Mouse (Mus musculus) v-Abl transformed pro-B cells (cell line): Measurements from ENCODE around the gene Magi1.

Source experiments
- in situ Hi-C, 2 experiments: fragments of 400-800 bp; cut with MboI; formaldehyde crosslinking; loops; one replicate each; pipeline ENCODE4 v1.15.1; 2025; ENCODE audit not compliant: unreplicated experiment in 2 of 2

Gene Magi1

GRCm38 (mm10) chr6:94122566-94123150 is 161.1 kb downstream of the Magi1 start:
- in situ Hi-C loops = no loop called here

DNA sequence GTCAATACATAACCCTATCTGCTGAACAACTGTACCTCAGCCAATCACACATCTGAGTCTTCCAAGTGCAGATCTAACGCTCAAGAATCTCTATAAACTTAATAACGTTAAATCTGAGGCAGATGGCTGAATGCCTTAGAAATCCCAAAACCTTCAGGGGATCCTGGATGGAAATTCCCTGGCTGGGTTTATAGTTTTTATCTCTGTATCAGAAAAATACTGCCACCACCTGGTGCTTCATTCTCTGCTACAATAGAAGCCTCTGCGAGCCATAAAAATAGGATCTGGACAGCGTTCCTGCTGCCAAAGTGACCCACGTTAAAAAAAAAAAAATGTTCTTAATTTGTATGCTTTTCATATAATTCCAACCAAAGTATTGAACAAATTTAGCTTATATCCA is 162.2 kb downstream of the Magi1 start:
- in situ Hi-C loops = no loop called here

DNA sequence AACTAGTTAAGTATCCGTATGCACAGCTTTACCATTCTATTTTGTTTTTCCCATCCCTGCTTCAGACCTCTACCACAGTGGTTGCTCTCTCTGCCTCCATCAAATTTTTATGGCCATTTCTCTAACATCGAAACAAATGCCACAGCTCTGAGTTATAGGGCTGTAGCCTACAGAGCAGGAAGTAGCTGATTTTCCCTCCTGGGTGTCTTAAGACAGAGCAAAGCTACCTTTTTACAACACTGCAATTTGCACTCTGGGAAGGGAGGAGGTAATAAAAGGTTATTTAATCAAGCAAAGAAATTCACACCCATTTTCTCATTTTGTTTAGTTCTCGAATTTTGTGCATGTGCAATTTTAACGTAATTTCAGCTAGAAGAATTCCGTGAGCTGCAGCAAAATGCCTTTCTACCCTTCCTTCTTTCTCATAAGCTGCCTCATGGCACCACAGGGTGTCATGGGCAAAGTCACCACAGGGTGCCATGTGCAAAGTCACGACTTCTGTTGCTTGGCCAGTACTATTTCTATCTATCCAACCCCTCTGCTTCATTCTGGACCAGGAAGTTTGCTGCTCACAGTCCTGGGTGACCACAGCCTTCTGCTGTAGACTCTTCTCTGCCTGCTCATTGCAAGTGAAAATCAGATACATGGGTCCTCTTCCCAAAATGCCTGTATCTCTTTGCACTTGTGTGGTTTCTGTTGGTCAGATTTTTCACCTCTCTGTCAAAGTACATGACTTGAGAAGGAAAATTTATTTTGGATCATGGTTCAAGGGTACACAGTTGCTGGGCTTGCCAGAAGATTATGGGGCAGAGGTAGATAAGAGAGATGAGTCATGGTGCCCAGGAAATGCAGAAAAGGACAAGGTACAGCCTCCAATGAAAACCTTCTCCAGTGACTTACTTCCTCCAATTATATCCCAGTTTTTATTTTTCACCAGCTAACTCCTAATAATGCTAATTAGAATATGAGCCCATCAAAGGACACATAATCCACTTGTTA is 167.0 kb downstream of the Magi1 start:
- in situ Hi-C loops = no loop called here

DNA sequence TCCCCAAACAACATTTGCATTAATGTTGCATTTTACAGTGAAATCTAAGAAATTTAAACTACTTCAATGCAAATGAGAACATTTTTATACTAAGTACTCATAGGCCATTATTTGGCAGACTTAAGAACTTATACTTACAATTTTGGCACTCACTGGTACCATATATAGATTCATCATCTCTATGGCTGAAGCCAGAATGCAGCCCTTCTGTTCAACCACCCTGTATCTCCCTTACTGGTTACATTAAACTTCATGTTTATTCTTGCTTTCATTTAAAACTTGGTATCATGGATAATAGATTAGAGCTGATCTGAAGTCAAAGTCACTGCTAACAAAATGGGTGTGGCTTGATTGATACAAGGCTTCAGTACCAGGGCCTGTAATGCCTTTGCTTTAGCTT is 171.9 kb downstream of the Magi1 start:
- in situ Hi-C loops = no loop called here

GRCm38 (mm10) chr6:94107401-94108107 is 176.2 kb downstream of the Magi1 start:
- in situ Hi-C loops = no loop called here

DNA sequence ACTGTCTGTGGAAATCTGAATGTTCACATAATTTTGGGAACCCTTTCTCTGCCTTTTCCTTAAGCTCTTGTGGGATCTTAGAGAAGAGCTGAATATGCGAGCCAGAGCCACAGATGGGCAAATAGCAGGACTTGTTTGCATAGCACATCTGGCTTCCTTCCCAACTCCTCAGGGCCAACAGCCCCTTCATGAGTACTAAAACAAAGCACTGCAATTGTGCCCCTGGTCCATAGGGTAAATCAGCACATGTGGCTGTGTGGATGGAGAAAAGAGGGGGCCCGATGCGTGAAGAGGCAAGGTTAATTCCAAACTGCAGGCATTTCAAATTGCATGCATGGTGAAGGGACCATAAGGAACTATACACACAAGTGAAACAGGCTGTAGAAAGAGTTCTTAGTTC is 180.1 kb downstream of the Magi1 start:
- in situ Hi-C loops = no loop called here

- in situ Hi-C loops = no loop called here
These were observed 182.5 kb downstream of the Magi1 start for GRCm38 (mm10) chr6:94101256-94101655.

- in situ Hi-C loops = loop anchor here in 1 of 2 experiments (25.0 kb wide), 1 partner anchor 892 kb away; no protein-coding TSS in a partner anchor
These were observed 188.6 kb downstream of the Magi1 start for GRCm38 (mm10) chr6:94094924-94095685.

DNA sequence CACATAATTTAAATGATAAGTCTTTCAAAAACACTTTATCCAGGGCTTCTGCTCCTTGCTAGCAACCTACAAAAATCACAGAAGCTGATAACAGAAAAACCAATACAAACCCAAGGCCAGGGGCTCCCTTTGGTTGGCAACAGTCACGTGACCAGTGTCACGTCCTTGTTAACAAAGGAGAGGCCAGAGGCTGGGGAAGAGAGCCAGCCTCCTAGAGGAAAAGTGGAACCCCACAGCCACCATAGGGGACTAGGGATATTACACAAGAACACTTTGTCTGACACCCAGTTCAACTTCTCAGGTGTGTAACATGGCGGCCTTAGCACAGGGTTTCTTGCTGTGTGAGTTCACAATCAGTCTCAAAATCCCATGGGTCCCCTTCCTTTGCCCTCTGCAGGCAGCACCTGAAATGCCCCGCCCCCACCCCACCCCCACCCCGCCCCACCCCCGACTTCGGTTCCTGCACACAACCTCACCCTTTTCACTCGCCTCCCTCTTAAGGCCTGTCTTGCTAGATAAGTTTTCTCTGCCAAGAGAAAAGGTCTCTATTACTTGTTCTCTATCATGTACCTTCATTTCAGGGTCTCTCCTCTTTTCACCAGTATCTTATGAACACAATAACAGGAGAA is 190.6 kb downstream of the Magi1 start:
- in situ Hi-C loops = loop anchor here in 1 of 2 experiments (25.0 kb wide), 1 partner anchor 894 kb away; no protein-coding TSS in a partner anchor

GRCm38 (mm10) chr6:94092500-94092899 is 191.2 kb downstream of the Magi1 start:
- in situ Hi-C loops = loop anchor here in 1 of 2 experiments (25.0 kb wide), 1 partner anchor 895 kb away; no protein-coding TSS in a partner anchor

DNA sequence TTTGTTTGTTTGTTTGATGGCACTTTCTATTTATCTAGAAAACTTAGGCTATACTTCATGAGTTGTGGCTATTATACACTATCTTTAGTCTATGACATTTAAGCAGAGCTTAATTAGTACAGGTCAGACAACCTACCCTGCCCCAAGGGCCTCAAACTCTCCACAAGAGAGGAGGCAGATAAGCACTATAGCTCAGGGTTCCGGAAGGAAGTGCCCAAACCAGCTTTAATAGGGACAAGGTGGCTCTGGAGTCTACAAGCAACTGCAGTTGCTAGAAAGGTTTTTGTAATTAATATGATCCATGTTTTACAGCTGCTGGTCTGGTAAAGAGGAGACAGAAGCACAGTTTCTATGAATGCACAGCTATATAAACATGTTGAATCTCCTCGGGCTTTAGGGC is 196.9 kb downstream of the Magi1 start:
- in situ Hi-C loops = loop anchor here in 1 of 2 experiments (25.0 kb wide), 1 partner anchor 900 kb away; no protein-coding TSS in a partner anchor

DNA sequence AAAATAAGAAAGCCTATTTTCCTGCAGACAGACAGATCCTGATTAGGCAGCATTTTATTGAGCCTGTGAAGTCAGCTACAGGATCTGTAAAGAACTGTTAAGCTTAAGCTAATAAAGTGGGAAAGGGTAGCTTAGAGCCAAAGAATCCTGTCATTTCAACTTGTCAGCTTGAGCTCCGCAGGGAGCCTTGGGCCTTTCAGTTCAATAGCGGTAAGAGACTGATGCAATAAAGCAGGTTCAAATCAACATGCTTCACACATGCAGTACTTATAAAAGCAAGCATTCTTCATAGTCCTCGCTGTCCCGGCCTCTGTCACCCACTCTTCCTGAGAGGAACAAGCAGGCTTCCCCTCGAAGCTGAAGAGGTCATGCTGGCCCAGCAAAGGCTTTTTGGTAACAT is 199.0 kb downstream of the Magi1 start:
- in situ Hi-C loops = loop anchor here in 1 of 2 experiments (25.0 kb wide), 1 partner anchor 903 kb away; no protein-coding TSS in a partner anchor

DNA sequence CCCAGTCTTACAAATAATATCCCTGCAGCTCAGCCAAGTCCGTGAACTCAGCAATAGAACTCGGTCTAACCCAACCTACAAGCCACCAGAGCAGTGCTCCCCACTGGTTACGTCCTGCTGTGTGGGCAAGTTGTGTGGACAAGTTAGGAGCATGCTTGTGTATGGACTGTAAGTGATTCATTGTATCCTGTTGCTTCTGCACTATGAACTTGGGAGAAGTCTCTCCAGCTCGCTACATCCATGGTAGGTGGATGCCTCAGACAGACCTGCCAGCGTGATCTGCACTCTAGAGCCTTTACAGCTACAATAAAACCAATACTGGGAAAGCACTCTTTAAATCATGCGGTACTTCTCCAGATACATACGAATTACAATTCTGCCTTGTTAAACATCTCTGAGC is 200.3 kb downstream of the Magi1 start:
- in situ Hi-C loops = loop anchor here in 1 of 2 experiments (25.0 kb wide), 1 partner anchor 904 kb away; no protein-coding TSS in a partner anchor

DNA sequence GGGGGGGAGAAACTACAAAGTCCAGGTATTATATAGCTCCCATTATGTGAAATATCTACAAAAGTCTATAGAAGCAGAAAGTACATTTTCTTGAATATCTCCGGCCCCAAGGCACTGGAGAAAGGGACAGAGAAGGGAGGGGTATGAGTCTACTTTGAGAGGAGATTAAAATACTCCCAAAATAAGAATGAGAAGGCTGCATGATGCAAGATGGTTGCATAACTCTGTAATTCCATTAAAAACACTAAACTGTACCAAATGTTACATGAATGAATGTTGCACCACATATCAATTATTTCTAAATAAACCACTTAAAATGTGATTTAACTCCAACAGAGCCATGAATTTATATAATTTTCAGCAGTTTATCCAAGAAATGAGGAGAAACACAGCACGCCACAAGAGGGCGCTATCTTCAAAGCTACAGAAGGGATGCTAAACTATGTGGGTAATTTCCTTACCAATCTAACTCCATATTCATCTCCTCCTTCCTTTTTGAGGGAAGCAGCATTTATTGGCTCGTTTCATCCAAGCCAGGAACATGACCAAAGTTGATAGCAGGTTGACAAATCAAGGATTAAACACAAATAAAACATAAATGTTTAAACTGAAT is 202.7 kb downstream of the Magi1 start:
- in situ Hi-C loops = loop anchor here in 1 of 2 experiments (25.0 kb wide), 1 partner anchor 906 kb away; no protein-coding TSS in a partner anchor

GRCm38 (mm10) chr6:94078934-94079333 is 204.8 kb downstream of the Magi1 start:
- in situ Hi-C loops = loop anchor here in 1 of 2 experiments (25.0 kb wide), 1 partner anchor 908 kb away; no protein-coding TSS in a partner anchor

DNA sequence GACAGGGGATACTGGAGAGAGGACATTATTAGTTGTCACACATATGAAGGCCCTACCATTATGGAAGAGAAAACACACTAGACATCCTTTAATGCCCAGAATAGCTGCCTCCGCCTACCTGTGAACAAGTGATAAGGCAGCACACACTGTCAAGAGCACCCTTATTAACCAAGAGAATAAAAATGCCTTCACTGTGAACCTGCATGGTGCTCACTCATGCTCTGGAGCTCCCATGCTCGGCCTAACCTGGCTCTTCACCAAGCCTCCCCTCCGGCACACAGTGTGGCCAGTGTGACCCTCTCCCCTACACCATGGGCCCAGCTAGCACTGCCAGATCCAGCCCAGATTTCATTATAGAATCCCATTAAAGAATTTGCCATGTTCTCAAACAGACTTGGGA is 206.7 kb downstream of the Magi1 start:
- in situ Hi-C loops = loop anchor here in 1 of 2 experiments (25.0 kb wide), 1 partner anchor 910 kb away; no protein-coding TSS in a partner anchor

DNA sequence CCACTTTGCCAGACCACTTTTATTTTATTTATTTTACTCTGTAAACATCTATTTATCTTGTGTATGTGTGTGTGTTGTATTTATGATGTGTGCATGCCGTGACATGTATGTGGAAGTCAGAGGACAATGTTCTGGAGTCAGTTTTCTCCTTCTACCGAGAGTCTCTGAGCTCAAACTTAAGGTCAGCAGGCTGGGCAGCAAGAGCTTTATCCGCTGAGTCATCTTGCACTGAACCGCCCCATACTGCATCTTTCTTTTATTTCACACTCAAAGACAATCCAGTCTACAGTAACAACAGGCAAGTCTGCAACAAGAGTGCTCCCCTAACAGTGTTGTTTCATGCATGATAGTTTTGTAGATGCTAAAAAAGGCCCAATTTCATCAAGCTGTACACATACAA is 207.7 kb downstream of the Magi1 start:
- in situ Hi-C loops = loop anchor here in 1 of 2 experiments (25.0 kb wide), 1 partner anchor 911 kb away; no protein-coding TSS in a partner anchor

DNA sequence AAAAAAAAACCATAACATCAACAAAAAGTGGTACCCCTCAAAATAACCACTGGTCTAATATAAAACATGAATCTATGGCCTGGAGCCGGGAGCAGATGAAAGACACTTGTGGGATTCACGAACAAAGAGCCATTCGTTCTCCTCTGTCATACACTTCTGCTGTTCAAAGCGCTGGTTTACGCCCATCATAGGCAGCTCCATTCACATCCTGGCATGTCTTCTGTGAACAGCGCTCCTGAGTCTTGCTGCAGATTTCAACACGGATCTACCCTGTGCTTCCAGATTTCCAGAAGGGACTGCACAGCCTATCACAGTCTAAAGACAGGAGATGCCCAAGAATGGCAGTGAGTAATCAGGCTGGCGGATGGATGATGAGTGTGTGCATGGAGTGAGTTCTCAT is 208.5 kb downstream of the Magi1 start:
- in situ Hi-C loops = loop anchor here in 1 of 2 experiments (25.0 kb wide), 1 partner anchor 912 kb away; no protein-coding TSS in a partner anchor

DNA sequence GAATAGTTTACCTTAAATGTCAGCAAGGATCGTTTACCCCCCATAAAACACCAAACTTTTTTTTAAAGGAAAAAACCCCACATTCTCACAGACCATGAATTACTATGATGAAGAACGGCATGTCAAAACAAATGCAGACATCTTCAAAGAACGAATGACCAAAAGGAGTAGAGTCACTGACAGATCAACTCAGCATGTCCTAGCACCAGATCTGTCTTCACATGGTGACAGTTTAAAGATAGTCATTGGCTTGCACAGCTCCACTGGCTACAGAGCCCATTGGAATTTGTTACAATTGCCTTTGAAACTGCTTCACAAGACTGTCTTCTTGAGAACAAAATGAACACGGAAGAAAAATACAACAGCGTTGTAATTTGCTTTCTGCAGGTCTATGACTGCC is 212.0 kb downstream of the Magi1 start:
- in situ Hi-C loops = no loop called here
